Mouse (Mus musculus): ENCODE results near the gene Slc39a2.

- TF ChIP-seq CTCF (IDR thresholded peaks at IDR 0.05; ENCODE audit: low read depth): no peak
- TF ChIP-seq EP300 (optimal IDR thresholded peaks at IDR 0.05): no peak
Measured at GRCm38 (mm10) chr14:51871741-51872140, 20.9 kb upstream of the Slc39a2 start.
